Mouse (Mus musculus) forebrain, embryonic 16.5 days (tissue): ENCODE measurements around the gene Hk1. TPM values are rescaled to one million over a fixed set of nuclear protein-coding genes. Genes with fewer than 3 reads are reported as not detected.

Experiments
- ATAC-seq: fragments of 200-750 bp; cut with Nextera tagmentation; 2 replicates; pipeline ENCODE4 v1.8.0; 2017; ENCODE audit warnings: mild to moderate bottlenecking, moderate library complexity
- H3K27ac ChIP-seq: fragments of 300-500 bp; sonication (generic); 2 replicates; pipeline ENCODE4 v1.5.1; 2014; ENCODE audit warnings: low read length, control low read depth
- H3K27me3 ChIP-seq: fragments of 300-500 bp; sonication (generic); replicated peaks from 2 replicates; pipeline ENCODE4 v1.6.1; 2014; ENCODE audit warnings: low read length; ENCODE audit not compliant: control insufficient read depth, insufficient read depth
- H3K36me3 ChIP-seq: fragments of 300-500 bp; sonication (generic); 2 replicates; pipeline ENCODE4 v1.6.1; 2014; ENCODE audit not compliant: control insufficient read depth, insufficient read depth
- H3K4me1 ChIP-seq: fragments of 300-500 bp; sonication (generic); replicated peaks from 2 replicates; pipeline ENCODE4 v1.6.1; 2014; ENCODE audit warnings: low read length; ENCODE audit not compliant: control insufficient read depth, insufficient read depth
- H3K4me2 ChIP-seq: fragments of 300-500 bp; sonication (generic); 2 replicates; pipeline ENCODE4 v1.6.1; 2014; ENCODE audit warnings: mild to moderate bottlenecking, low read length, control low read depth
- H3K4me3 ChIP-seq: fragments of 300-500 bp; sonication (generic); replicated peaks from 2 replicates; pipeline ENCODE4 v1.5.1; 2014; ENCODE audit warnings: mild to moderate bottlenecking, low read length, control low read depth
- H3K9ac ChIP-seq: fragments of 300-500 bp; sonication (generic); replicated peaks from 2 replicates; pipeline ENCODE4 v1.6.1; 2014; ENCODE audit warnings: low read depth, low read length, control low read depth
- H3K9me3 ChIP-seq: fragments of 300-500 bp; sonication (generic); 2 replicates; pipeline ENCODE4 v1.6.1; 2016; ENCODE audit warnings: low read length; ENCODE audit not compliant: control insufficient read depth
- WGBS: fragments of 180-500 bp; shearing (Covaris S2); extraction: QIAGEN DNeasy Blood & Tissue Kit; methylation state at CpG from one replicate; pipeline ENCODE4 v1.1.7; 2014; 5-methylcytosine and 5-hydroxymethylcytosine counted together
- polyA plus RNA-seq: library from polyadenylated mRNA; unstranded; fragments of >200 nt; fragmentation: Nextera tagmentation; extraction: Ambion mirVana; gene quantifications from 2 replicates; pipeline ENCODE4 v1.2.1, GENCODE M21; 2015

The Hk1 gene
- polyA plus RNA-seq = 105 and 107 TPM in 2 replicates

DNA sequence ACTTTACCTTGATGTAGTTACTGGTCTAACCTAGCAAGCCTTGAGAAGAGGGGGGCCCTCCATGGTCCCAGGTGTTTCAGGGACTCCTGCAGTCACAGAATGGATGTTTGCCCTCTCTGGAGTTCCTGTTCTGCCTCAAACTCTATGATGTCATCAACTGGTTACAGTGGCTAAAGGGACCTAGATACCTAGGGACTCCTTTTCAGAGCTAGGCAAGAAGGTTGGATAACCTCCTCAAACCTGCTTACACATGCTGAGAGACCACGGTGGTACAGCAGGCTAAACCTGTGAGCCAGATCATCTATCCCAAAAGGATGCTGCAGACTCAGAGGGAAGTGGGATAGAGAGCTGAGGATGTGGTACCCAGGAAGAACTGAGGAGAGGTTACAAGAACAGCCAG lies at the start of gene Hk1:
Gene Hk1 (minus strand): TSS at position 101 of the 400 bp plus-strand sequence.
- Histone ChIP-seq H3K4me1 (no peaks in the 10 kb centered on the region), H3K9me3 (no peaks in the 10 kb centered on the region), H3K36me3 (no peaks in the 10 kb centered on the region), H3K27ac (no peak within 1 kb of the TSS), H3K9ac (no peak within 1 kb of the TSS), H3K4me3 (no peak within 1 kb of the TSS), H3K4me2 (no peak within 1 kb of the TSS), H3K27me3 (no peaks in the 10 kb centered on the region)
- WGBS = 85% methylated on average over 1 of the region's 1 CpGs
- no peak for ATAC-seq

DNA sequence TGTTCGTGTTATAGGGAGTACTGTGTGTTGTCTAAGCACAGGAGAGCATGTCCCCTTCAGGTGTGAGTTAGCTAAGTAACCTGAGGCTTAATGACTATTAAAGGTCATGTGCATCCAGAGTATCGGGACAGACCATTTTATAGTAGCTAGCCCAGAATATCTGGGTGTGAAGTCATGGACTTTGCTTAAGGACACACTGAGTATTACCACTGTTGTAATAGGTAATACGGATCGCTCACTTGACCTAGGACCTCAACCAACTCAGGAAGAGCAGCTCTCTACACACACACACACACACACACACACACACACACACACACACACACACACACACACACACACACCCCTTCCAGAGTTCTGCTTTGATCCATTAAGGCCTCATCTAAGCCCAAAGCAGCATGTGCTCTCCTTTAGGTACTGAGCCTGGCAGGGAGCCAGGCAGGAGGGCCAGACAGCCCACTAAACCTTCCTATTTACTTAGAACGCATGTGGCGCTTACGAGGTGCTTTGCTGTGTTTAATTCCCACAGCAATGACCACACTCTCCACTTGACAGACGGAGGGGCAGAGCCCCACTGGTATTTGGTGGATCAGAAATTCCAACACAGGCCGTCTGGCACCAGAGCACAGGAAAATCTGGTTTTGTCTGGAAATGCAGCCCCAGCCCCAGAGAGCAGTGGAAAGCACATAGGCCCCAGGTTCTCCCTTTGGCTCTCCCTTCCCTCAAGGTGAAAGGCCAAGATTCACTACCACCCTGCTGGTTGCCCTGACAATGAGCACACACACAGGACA lies 45.6 kb upstream of the Hk1 start:
- peaks cover 17% of the 10 kb centered on the region for H3K36me3 ChIP-seq
- H3K27ac ChIP-seq = no peak overlapping the region
- 46% methylated on average over 9 of the region's 9 CpGs for WGBS
- no peak overlapping the region for H3K4me3 ChIP-seq
- no peaks in the 10 kb centered on the region for H3K9me3 ChIP-seq
- no peaks in the 10 kb centered on the region for H3K4me1 ChIP-seq
- no peaks in the 10 kb centered on the region for H3K27me3 ChIP-seq
- no peak overlapping the region for H3K4me2 ChIP-seq
- no peak for ATAC-seq
- no peak overlapping the region for H3K9ac ChIP-seq

DNA sequence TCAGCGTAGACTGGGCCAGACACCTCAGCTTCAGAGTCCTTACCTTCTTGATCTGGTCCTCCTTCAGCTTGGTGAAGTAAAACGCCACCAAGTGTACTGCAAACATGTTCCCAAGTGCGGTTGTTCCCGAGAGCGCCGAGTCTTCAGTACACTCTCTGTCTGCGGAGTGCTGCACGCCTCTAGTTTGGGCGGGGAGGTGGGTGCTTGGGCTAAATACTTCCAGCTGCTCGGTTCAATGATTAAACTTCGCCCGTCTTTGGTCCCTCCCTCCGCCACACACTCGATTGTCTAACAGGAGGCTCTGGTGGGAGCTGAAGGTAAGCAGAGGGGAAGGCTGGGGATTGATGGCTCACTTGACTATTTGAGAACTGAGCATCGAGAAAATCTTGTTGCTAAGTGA lies 42.5 kb upstream of the Hk1 start, which contains the start of gene Hkdc1:
Gene Hkdc1 (minus strand): TSS at position 237 of the 400 bp plus-strand sequence.
- ATAC-seq = no peak
- Histone ChIP-seq H3K27ac (no peak within 1 kb of the TSS), H3K36me3 (no peaks in the 10 kb centered on the region), H3K9me3 (no peaks in the 10 kb centered on the region), H3K4me3 (no peak within 1 kb of the TSS), H3K27me3 (no peaks in the 10 kb centered on the region), H3K4me1 (no peaks in the 10 kb centered on the region), H3K9ac (no peak within 1 kb of the TSS), H3K4me2 (no peak within 1 kb of the TSS)
- 59% methylated on average over 15 of the region's 15 CpGs for WGBS

DNA sequence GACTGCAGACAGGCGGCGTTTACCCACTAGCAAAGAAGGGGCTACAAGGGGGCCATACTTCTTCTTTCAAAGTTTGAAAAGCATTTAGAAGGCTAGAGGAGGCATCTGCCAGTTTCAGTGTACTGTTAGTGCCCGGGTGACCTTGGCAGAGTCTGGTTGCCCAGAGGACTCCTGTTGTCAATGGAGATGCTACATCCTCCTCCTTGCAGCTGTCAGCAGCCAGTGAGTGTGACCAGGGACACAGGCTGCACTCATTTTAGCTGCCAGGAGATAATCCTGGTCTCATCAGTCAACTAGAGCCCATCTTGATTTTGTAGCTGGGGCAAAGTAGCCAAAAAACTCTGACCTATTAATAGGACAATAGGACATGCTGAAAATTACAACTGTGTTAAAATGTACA lies 41.4 kb upstream of the Hk1 start:
- Histone ChIP-seq H3K27ac (no peak overlapping the region), H3K4me1 (no peaks in the 10 kb centered on the region), H3K27me3 (no peaks in the 10 kb centered on the region), H3K4me2 (no peak overlapping the region), H3K9me3 (no peaks in the 10 kb centered on the region), H3K36me3 (no peaks in the 10 kb centered on the region), H3K4me3 (no peak overlapping the region), H3K9ac (no peak overlapping the region)
- 83% methylated on average over 3 of the region's 3 CpGs for WGBS
- ATAC-seq = no peak

DNA sequence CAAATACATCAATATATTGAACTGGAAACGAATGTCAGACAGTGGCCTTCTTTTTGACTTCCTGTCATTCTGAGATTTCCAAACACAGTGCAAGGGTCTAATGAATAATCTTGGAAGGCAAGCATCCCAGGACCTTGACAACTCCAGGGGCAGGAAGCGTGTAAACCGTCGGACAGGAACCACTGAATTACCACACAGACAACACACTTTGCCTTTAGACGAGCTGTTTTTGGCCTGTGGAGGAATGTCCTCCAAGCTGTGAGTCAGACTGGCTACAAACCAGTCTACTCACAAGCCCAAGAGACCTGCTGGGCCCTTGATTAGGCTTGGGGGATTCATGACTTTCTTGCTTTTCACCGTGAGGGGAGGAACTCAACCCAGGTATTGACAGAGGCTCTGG lies 40.7 kb upstream of the Hk1 start:
- Histone ChIP-seq H3K4me2 (no peak overlapping the region), H3K9me3 (no peaks in the 10 kb centered on the region), H3K4me3 (no peak overlapping the region), H3K27ac (no peak overlapping the region), H3K4me1 (no peaks in the 10 kb centered on the region), H3K27me3 (no peaks in the 10 kb centered on the region), H3K9ac (no peak overlapping the region), H3K36me3 (no peaks in the 10 kb centered on the region)
- ATAC-seq = no peak
- 78% methylated on average over 6 of the region's 6 CpGs for WGBS

DNA sequence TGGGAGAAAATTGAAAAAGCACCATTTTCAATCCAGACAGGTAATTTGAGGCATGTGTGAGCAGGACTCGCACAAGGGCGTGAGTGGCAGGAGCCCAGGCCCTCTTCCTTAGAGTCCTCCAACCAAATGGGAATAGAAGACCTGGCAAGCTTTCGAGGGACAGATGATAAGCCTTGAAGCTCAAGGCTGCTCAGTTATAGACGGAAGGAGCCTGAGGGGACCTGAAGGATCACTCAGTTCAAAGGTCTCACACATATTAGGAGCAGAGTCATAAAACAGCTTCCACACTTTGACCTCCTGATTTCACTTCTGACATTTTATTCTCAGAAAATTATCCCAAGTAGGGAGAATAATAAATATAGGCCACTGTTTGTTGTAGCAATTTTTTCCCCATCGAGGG lies 39.7 kb upstream of the Hk1 start:
- H3K4me3 ChIP-seq = no peak overlapping the region
- 84% methylated on average over 5 of the region's 5 CpGs for WGBS
- H3K36me3 ChIP-seq = no peaks in the 10 kb centered on the region
- H3K9me3 ChIP-seq = no peaks in the 10 kb centered on the region
- no peak overlapping the region for H3K4me2 ChIP-seq
- H3K27ac ChIP-seq = no peak overlapping the region
- ATAC-seq = no peak
- H3K9ac ChIP-seq = no peak overlapping the region
- H3K27me3 ChIP-seq = no peaks in the 10 kb centered on the region
- H3K4me1 ChIP-seq = no peaks in the 10 kb centered on the region

DNA sequence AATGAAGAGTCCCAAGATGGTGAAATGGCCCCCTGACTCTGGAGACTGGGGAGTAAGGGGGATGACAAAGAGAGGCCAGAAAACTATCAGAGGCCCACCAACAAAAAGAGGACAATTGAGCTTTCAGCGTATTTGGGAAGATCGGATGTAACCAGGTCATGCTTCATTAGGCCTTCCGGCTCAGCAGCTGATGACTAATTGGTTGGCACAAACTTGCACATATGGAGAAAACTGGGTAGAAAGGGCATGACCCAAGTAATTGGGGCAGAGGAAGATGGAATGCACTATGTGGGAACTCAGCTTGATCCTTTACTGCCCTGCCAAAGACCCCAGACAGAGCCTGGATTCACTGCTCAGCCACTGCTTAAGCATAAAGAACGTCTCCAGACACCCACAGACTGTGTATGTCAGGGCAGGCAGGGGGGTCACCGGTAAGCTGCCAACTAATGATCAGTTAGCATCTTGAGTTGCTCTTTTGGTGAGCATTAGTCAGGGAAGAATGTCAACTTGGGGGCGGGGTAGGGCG lies 39.2 kb upstream of the Hk1 start:
- no peaks in the 10 kb centered on the region for H3K4me1 ChIP-seq
- no peak overlapping the region for H3K4me2 ChIP-seq
- H3K36me3 ChIP-seq = no peaks in the 10 kb centered on the region
- no peaks in the 10 kb centered on the region for H3K27me3 ChIP-seq
- 47% methylated on average over 7 of the region's 7 CpGs for WGBS
- no peak overlapping the region for H3K27ac ChIP-seq
- ATAC-seq = no peak
- no peak overlapping the region for H3K4me3 ChIP-seq
- no peaks in the 10 kb centered on the region for H3K9me3 ChIP-seq
- H3K9ac ChIP-seq = no peak overlapping the region

DNA sequence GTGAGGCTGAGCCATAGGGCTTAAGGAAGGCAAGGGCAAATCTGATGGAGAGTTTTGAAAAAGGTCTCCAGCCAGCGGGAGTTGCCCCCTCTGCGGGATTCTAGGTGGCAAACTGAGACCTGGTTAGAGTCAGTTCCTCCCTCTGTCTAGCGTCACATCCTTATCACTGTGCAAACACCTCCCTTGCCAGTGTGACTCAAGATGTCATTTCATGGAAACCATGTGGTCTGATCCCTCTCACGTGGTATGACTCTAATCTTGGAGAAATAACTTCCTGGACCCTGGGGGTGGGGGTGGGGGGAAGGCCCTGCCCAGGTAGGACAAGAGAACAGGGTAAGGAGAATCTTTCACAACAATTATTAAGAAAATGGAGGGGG lies 33.9 kb upstream of the Hk1 start:
- Histone ChIP-seq H3K4me3 (no peak overlapping the region), H3K4me2 (no peak overlapping the region), H3K9me3 (no peaks in the 10 kb centered on the region), H3K36me3 (no peaks in the 10 kb centered on the region), H3K9ac (no peak overlapping the region), H3K27me3 (no peaks in the 10 kb centered on the region), H3K4me1 (no peaks in the 10 kb centered on the region), H3K27ac (no peak overlapping the region)
- ATAC-seq = no peak
- WGBS = 54% methylated on average over 4 of the region's 4 CpGs

DNA sequence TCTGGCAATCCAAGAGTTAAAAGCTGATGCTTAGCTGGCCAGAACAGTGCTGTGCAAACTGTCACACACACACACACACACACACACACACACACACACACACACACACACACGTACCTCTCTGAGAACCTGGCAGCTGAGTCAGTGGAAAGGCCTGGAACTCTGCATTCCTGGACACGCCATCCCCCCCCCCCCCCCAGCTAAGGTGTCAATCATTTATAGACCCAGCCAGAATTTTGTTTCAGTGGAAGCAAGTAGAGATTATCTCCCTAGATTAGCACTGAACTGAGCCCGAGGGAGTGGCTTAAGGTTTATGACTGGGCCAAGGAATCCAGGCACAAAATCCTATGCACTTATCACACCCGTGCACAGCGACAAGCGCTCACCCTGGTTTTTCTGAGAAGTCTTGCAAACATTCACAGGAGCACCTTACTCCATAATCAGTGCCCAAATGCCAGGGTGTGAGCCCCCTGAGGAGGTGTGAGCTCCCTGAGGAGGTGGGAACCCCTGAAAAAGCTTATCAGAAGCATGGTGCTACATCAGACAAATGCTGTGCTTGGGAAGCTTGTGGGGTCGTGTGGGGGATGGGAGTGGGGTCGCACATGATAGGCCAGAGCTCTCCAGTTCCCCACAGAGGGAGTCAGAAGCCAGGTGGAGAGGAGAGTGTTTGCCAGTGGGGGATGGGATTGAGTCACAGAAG lies 33.3 kb upstream of the Hk1 start:
- 33% methylated on average over 8 of the region's 8 CpGs for WGBS
- ATAC-seq = no peak
- Histone ChIP-seq H3K27me3 (no peaks in the 10 kb centered on the region), H3K4me2 (no peak overlapping the region), H3K4me3 (no peak overlapping the region), H3K27ac (no peak overlapping the region), H3K9me3 (no peaks in the 10 kb centered on the region), H3K9ac (no peak overlapping the region), H3K36me3 (no peaks in the 10 kb centered on the region), H3K4me1 (no peaks in the 10 kb centered on the region)
